Mouse (Mus musculus) forebrain, embryonic 11.5 days (tissue): ENCODE measurements around the gene Taar5. TPM values are rescaled to one million over a fixed set of nuclear protein-coding genes. Genes with fewer than 3 reads are reported as not detected.

Source experiments
- ATAC-seq: fragments of 200-750 bp; cut with Nextera tagmentation; replicated peaks from 2 replicates; pipeline ENCODE4 v1.8.0; 2017; ENCODE audit warnings: moderate TSS enrichment; ENCODE audit not compliant: low FRiP score
- DNase-seq: peaks from one replicate; pipeline ENCODE4 v3.0.0-alpha.2; 2017; ENCODE audit warnings: low spot score
- H3K27ac ChIP-seq: fragments of 300-500 bp; sonication (generic); 2 replicates; pipeline ENCODE4 v1.5.1; 2014; ENCODE audit warnings: low read depth, low read length
- H3K27me3 ChIP-seq: fragments of 300-500 bp; sonication (generic); 2 replicates; pipeline ENCODE4 v1.6.1; 2014; ENCODE audit warnings: mild to moderate bottlenecking, low read length, mixed read lengths; ENCODE audit not compliant: control insufficient read depth, insufficient read depth
- H3K36me3 ChIP-seq: fragments of 300-500 bp; sonication (generic); 2 replicates; pipeline ENCODE4 v1.6.1; 2014; ENCODE audit warnings: mild to moderate bottlenecking, low read length, moderate library complexity, mixed read lengths; ENCODE audit not compliant: control insufficient read depth, insufficient read depth
- H3K4me1 ChIP-seq: fragments of 300-500 bp; sonication (generic); replicated peaks from 2 replicates; pipeline ENCODE4 v1.6.1; 2014; ENCODE audit warnings: low read length, mixed read lengths; ENCODE audit not compliant: control insufficient read depth, insufficient read depth
- H3K4me2 ChIP-seq: fragments of 300-500 bp; sonication (generic); 2 replicates; pipeline ENCODE4 v1.6.1; 2014; ENCODE audit warnings: low read depth, mild to moderate bottlenecking, low read length, moderate library complexity, mixed read lengths; ENCODE audit not compliant: severe bottlenecking
- H3K4me3 ChIP-seq: fragments of 300-500 bp; sonication (generic); 2 replicates; pipeline ENCODE4 v1.5.1; 2014; ENCODE audit warnings: low read depth, low read length
- H3K9ac ChIP-seq: fragments of 300-500 bp; sonication (generic); 2 replicates; pipeline ENCODE4 v1.6.1; 2014; ENCODE audit warnings: low read length
- H3K9me3 ChIP-seq: fragments of 300-500 bp; sonication (generic); 2 replicates; pipeline ENCODE4 v1.6.1; 2016; ENCODE audit warnings: low read length, mixed read lengths; ENCODE audit not compliant: control insufficient read depth
- WGBS: fragments of 180-500 bp; shearing (Covaris S2); extraction: QIAGEN DNeasy Blood & Tissue Kit; methylation state at CpG from one replicate; pipeline ENCODE4 v1.1.7; 2014; 5-methylcytosine and 5-hydroxymethylcytosine counted together
- polyA plus RNA-seq: library from polyadenylated mRNA; unstranded; fragments of >200 nt; fragmentation: Nextera tagmentation; extraction: Ambion mirVana; gene quantifications from 2 replicates; pipeline ENCODE4 v1.2.1, GENCODE M21; 2014

Taar5 gene
- polyA plus RNA-seq, 1 experiment from 2014 or later, result not detected

- H3K9me3 ChIP-seq, result no peaks in the 10 kb centered on the region
- DNase-seq, result no peak
- H3K36me3 ChIP-seq, result no peaks in the 10 kb centered on the region
- H3K4me3 ChIP-seq, result no peak overlapping the region
- WGBS, result 75% methylated on average over 3 of the region's 3 CpGs
- no peak overlapping the region for H3K4me2 ChIP-seq
- no peak overlapping the region for H3K9ac ChIP-seq
- no peak overlapping the region for H3K27ac ChIP-seq
- no peaks in the 10 kb centered on the region for H3K27me3 ChIP-seq
- ATAC-seq, result no peak
- no peaks in the 10 kb centered on the region for H3K4me1 ChIP-seq
Observed at GRCm38 (mm10) chr10:23959071-23959470, 11.4 kb upstream of the Taar5 start.

- H3K9me3 ChIP-seq, result no peaks in the 10 kb centered on the region
- ATAC-seq, result no peak
- H3K4me3 ChIP-seq, result no peak within 1 kb of the TSS
- H3K27ac ChIP-seq, result no peak within 1 kb of the TSS
- 95% methylated on average over 13 of the region's 13 CpGs for WGBS
- no peaks in the 10 kb centered on the region for H3K27me3 ChIP-seq
- H3K4me2 ChIP-seq, result no peak within 1 kb of the TSS
- no peaks in the 10 kb centered on the region for H3K4me1 ChIP-seq
- no peak within 1 kb of the TSS for H3K9ac ChIP-seq
- DNase-seq, result no peak
- no peaks in the 10 kb centered on the region for H3K36me3 ChIP-seq
Observed at GRCm38 (mm10) chr10:23960444-23960915, 10.0 kb upstream of the Taar5 start, which contains the start of gene Taar4. Gene Taar4 (plus strand): TSS chr10:23960494.

GRCm38 (mm10) chr10:23963444-23963843 lies 7.1 kb upstream of the Taar5 start:
- Histone ChIP-seq H3K27me3 (no peaks in the 10 kb centered on the region), H3K9me3 (no peaks in the 10 kb centered on the region), H3K9ac (no peak overlapping the region), H3K36me3 (no peaks in the 10 kb centered on the region), H3K4me2 (no peak overlapping the region), H3K4me1 (no peaks in the 10 kb centered on the region), H3K27ac (no peak overlapping the region), H3K4me3 (no peak overlapping the region)
- DNase-seq (no peak), ATAC-seq (no peak)
- 73% methylated on average over 3 of the region's 3 CpGs for WGBS

- Histone ChIP-seq H3K27ac (no peak overlapping the region), H3K4me3 (no peak overlapping the region), H3K4me2 (no peak overlapping the region), H3K9ac (no peak overlapping the region), H3K27me3 (no peaks in the 10 kb centered on the region), H3K36me3 (no peaks in the 10 kb centered on the region), H3K4me1 (no peaks in the 10 kb centered on the region), H3K9me3 (no peaks in the 10 kb centered on the region)
- no peak for ATAC-seq
- WGBS, result 88% methylated on average over 6 of the region's 6 CpGs
- DNase-seq, result no peak
Observed at GRCm38 (mm10) chr10:23964921-23965610, 5.4 kb upstream of the Taar5 start.

- Histone ChIP-seq H3K4me3 (no peak overlapping the region), H3K27ac (no peak overlapping the region), H3K4me1 (no peaks in the 10 kb centered on the region), H3K36me3 (no peaks in the 10 kb centered on the region), H3K4me2 (no peak overlapping the region), H3K9me3 (no peaks in the 10 kb centered on the region), H3K27me3 (no peaks in the 10 kb centered on the region), H3K9ac (no peak overlapping the region)
- DNase-seq (no peak), ATAC-seq (no peak)
- 84% methylated on average over 5 of the region's 5 CpGs for WGBS
Observed at GRCm38 (mm10) chr10:23971256-23971655, 750 bp downstream of the Taar5 start.

- Histone ChIP-seq H3K9ac (no peak overlapping the region), H3K9me3 (no peaks in the 10 kb centered on the region), H3K27me3 (no peaks in the 10 kb centered on the region), H3K36me3 (no peaks in the 10 kb centered on the region), H3K27ac (no peak overlapping the region), H3K4me3 (no peak overlapping the region), H3K4me2 (no peak overlapping the region), H3K4me1 (no peaks in the 10 kb centered on the region)
- WGBS, result 41% methylated on average over 4 of the region's 4 CpGs
- ATAC-seq (no peak), DNase-seq (no peak)
Observed at GRCm38 (mm10) chr10:23977958-23978357, 7.5 kb downstream of the Taar5 start.

- H3K27me3 ChIP-seq, result no peaks in the 10 kb centered on the region
- WGBS, result 43% methylated on average over 16 of the region's 16 CpGs
- no peaks in the 10 kb centered on the region for H3K9me3 ChIP-seq
- H3K9ac ChIP-seq, result no peak overlapping the region
- H3K4me1 ChIP-seq, result no peaks in the 10 kb centered on the region
- peak; percentile 81 for DNase-seq
- H3K4me3 ChIP-seq, result no peak overlapping the region
- ATAC-seq, result peak; percentile 76
- no peak overlapping the region for H3K27ac ChIP-seq
- H3K36me3 ChIP-seq, result no peaks in the 10 kb centered on the region
- H3K4me2 ChIP-seq, result no peak overlapping the region
Observed at GRCm38 (mm10) chr10:23978901-23979705, 8.6 kb downstream of the Taar5 start.

- Histone ChIP-seq H3K9me3 (no peaks in the 10 kb centered on the region), H3K4me3 (no peak within 1 kb of the TSS), H3K27me3 (no peaks in the 10 kb centered on the region), H3K4me1 (no peaks in the 10 kb centered on the region), H3K27ac (no peak within 1 kb of the TSS), H3K36me3 (no peaks in the 10 kb centered on the region), H3K4me2 (no peak within 1 kb of the TSS), H3K9ac (no peak within 1 kb of the TSS)
- DNase-seq, result no peak
- 75% methylated on average over 8 of the region's 8 CpGs for WGBS
- ATAC-seq, result no peak
Observed at GRCm38 (mm10) chr10:23985546-23985945, 15.0 kb downstream of the Taar5 start, which contains the start of gene Taar6. Gene Taar6 (minus strand): TSS chr10:23985646.
